Mouse (Mus musculus) kidney, adult 2 months (tissue): Measurements from ENCODE around the gene Ext2. TPM values are rescaled to one million over a fixed set of nuclear protein-coding genes. Genes with fewer than 3 reads are reported as not detected.

Experiments used
- DNase-seq: peaks from one replicate; pipeline ENCODE4 v3.0.0; 2021
- H3K27ac ChIP-seq: fragments of 200-500 bp; 2 replicates; pipeline ENCODE4 v1.5.1; 2012; ENCODE audit warnings: low read depth, low read length, control low read depth, inconsistent platforms; ENCODE audit not compliant: insufficient read depth
- H3K27me3 ChIP-seq: fragments of 200-500 bp; replicated peaks from 2 replicates; pipeline ENCODE4 v1.6.1; 2012; ENCODE audit warnings: mild to moderate bottlenecking, moderate library complexity, low read length, inconsistent platforms; ENCODE audit not compliant: control insufficient read depth, insufficient read depth
- H3K36me3 ChIP-seq: fragments of 200-500 bp; 2 replicates; pipeline ENCODE4 v1.6.1; 2012; ENCODE audit warnings: mild to moderate bottlenecking, moderate library complexity, low read length, inconsistent platforms; ENCODE audit not compliant: control insufficient read depth, insufficient read depth
- H3K4me1 ChIP-seq: fragments of 200-500 bp; 2 replicates; pipeline ENCODE4 v1.6.1; 2011; ENCODE audit warnings: low read length; ENCODE audit not compliant: control insufficient read depth, insufficient read depth
- H3K4me3 ChIP-seq: fragments of 200-500 bp; 2 replicates; pipeline ENCODE4 v1.5.1; 2011; ENCODE audit warnings: mild to moderate bottlenecking, low read depth, low read length, control low read depth; ENCODE audit not compliant: insufficient read depth
- CTCF ChIP-seq: fragments of 200-500 bp; conservative IDR thresholded peaks from 2 replicates; pipeline ENCODE4 v1.5.1; 2011; ENCODE audit warnings: low read depth, mild to moderate bottlenecking, control low read depth, low read length, moderate library complexity, mixed read lengths; ENCODE audit not compliant: insufficient read depth, insufficient read length
- POLR2A ChIP-seq: fragments of 200-500 bp; IDR thresholded peaks from one replicate; pipeline ENCODE4 v1.6.1; 2011; ENCODE audit warnings: low read depth, low read length, control low read depth
- WGBS: fragments of 180-500 bp; shearing (Covaris S2); methylation state at CpG from one replicate; pipeline ENCODE4 v1.1.7; 2018; 5-methylcytosine and 5-hydroxymethylcytosine counted together
- polyA plus RNA-seq: library from polyadenylated mRNA; depleted of rRNA; stranded (reverse); fragments of >200 nt; gene quantifications from 2 replicates; pipeline ENCODE4 v1.2.3, GENCODE M21; 2012

Gene Ext2
- polyA plus RNA-seq, 1 experiment = 46.5 TPM

GRCm38 (mm10) chr2:93647924-93648575 is 174.3 kb downstream of the Ext2 start:
- 8% methylated on average over 20 of the region's 20 CpGs for WGBS

DNA sequence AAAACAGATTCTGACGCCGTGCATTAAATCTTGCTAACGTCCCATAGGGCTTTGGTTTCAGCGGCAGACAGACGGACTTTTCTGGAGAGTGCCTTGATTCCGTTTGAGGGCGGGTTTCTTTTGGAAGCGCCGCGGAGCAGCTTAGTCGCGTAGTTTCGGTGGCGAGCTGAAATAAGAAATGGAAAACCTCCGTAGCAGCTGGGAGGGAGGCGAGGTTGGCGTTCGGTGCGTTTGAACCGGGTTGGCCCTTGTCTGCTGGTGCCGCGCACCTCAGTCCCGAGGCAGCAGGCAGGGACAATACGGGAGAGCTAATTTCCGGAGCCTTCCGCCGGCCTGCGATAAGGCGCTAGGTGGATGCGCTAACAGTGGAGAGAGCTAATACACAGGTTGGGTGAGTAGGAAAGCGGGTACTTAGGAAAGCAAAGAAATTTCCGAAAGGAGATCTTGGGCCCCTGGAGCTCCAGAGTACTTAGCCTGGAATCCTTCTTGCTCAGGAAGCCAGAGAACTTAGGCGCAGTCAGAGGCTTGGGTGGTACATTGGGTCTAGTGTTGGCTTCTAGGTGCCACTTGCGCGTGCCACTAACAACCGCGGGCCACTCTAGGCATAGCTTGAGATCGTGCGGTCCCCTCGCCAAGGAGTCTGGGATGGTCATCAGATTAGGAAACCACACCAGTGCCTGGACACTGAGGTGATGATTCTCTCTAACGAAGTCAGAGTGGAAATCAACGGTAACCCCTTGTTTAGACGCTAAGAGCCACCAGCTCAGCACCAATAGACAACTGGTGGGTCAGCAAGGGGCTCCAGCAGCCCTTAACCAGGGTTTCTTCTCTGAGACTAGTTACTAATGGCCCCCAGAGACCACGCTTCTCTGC is 175.1 kb downstream of the Ext2 start:
- no peak overlapping the region for H3K27ac ChIP-seq
- peak; percentile 18 for DNase-seq
- H3K36me3 ChIP-seq = no peaks in the 10 kb centered on the region
- no peak for TF ChIP-seq POLR2A
- no peak for TF ChIP-seq CTCF
- no peak overlapping the region for H3K4me3 ChIP-seq
- H3K4me1 ChIP-seq = no peaks in the 10 kb centered on the region
- WGBS = 5% methylated on average over 44 of the region's 44 CpGs
- peaks cover 7% of the 10 kb centered on the region for H3K27me3 ChIP-seq

More at GRCm38 (mm10) chr2:93647924-93648575, 174.3 kb downstream of the Ext2 start:
- TF ChIP-seq POLR2A (no peak), CTCF (no peak)
- H3K27ac ChIP-seq = no peak overlapping the region
- no peak for DNase-seq
- no peaks in the 10 kb centered on the region for H3K4me1 ChIP-seq
- H3K4me3 ChIP-seq = no peak overlapping the region
- no peaks in the 10 kb centered on the region for H3K36me3 ChIP-seq
- H3K27me3 ChIP-seq = peaks cover 5% of the 10 kb centered on the region

DNA sequence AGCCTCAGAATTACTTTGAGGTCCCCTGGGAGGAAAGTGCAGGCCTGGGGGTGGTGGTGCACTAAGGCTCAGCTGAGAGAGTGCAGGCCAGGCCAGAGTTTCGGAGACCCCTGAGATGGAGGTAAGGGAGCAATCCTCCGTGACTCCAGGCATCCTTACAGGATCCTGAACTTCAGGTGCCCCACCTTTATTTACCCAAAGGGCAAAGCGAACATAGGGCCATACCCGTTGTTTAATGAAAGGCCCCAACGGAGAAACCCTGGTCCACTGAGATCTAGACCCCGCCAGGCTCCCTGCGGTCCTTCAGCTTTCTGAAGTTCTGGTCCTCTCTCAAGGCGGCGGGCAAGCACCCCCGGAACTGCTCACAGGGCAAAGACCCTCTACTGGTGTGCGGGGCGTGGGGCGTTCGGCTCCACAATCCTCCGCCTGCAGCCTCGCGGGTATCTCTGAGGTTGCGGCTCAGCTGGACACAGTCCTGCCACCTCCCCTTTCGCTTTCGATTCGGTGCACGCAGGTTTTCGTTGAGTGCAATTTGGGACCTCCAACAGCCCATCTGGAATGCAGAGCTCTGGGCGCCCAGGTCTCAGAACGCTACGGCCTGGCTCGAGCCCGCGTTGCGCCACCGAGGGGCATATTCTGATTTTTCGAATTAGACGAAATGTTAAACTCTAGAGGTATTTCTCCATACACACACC is 176.6 kb downstream of the Ext2 start:
- 32% methylated on average over 33 of the region's 33 CpGs for WGBS
- Histone ChIP-seq H3K4me3 (no peak overlapping the region), H3K27me3 (peaks cover 7% of the 10 kb centered on the region)

GRCm38 (mm10) chr2:93645197-93645596 is 177.2 kb downstream of the Ext2 start:
- Histone ChIP-seq H3K4me3 (no peak overlapping the region), H3K27ac (no peak overlapping the region), H3K36me3 (no peaks in the 10 kb centered on the region), H3K4me1 (no peaks in the 10 kb centered on the region), H3K27me3 (peaks cover 7% of the 10 kb centered on the region)
- TF ChIP-seq POLR2A (no peak), CTCF (no peak)
- DNase-seq = no peak
- 81% methylated on average over 10 of the region's 10 CpGs for WGBS

More for the DNA sequence above, 176.6 kb downstream of the Ext2 start:
- H3K4me1 ChIP-seq = no peaks in the 10 kb centered on the region
- TF ChIP-seq POLR2A = no peak
- DNase-seq = peak; percentile 20
- H3K36me3 ChIP-seq = no peaks in the 10 kb centered on the region
- no peak overlapping the region for H3K27ac ChIP-seq

DNA sequence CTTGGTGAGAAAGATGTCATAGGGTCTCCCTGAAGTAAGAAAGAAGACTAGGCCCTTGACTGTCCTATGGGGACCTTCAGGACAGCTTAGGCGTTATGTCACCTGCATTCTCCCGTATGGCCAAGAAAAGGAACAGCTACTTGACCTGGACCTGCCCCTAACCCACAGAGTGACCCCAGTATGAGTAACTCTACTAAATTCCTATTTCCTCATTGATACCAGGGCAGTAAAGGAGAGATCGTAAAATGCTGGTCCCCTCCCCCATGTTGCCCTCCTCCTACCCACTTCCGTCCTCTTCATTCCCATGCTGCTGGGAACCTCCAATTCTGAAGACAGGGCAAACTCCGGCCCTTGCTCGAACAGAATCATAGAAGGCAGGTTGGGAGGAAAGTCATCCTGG is 177.6 kb downstream of the Ext2 start:
- no peaks in the 10 kb centered on the region for H3K36me3 ChIP-seq
- H3K27me3 ChIP-seq = peaks cover 7% of the 10 kb centered on the region
- no peak for TF ChIP-seq CTCF
- TF ChIP-seq POLR2A = no peak
- H3K4me3 ChIP-seq = no peak overlapping the region
- DNase-seq = no peak
- no peak overlapping the region for H3K27ac ChIP-seq
- WGBS = 87% methylated on average over 6 of the region's 6 CpGs
- H3K4me1 ChIP-seq = no peaks in the 10 kb centered on the region

DNA sequence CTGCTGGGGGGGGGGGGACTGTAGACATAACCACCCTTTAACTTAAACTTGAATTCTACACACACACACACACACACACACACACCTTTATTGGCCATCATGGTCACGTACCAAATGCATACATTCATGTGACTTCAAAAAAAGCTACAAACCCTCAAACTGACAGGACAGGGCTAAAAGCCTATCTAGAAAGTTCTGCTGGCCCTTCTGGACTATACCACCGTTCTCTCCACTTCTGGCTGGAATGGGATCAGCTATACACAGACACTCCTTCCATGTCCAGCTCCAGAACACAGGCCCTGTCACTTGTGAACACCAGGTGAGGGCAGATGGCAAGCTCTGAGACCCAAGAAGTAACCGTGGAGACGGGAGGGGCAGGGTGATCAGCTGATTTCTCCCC is 178.1 kb downstream of the Ext2 start:
- Histone ChIP-seq H3K27me3 (peaks cover 7% of the 10 kb centered on the region), H3K36me3 (no peaks in the 10 kb centered on the region), H3K27ac (no peak overlapping the region), H3K4me3 (no peak overlapping the region), H3K4me1 (no peaks in the 10 kb centered on the region)
- 85% methylated on average over 4 of the region's 4 CpGs for WGBS
- DNase-seq = no peak
- no peak for TF ChIP-seq CTCF
- TF ChIP-seq POLR2A = no peak

- Histone ChIP-seq H3K36me3 (no peaks in the 10 kb centered on the region), H3K27me3 (peaks cover 7% of the 10 kb centered on the region), H3K4me1 (no peaks in the 10 kb centered on the region), H3K4me3 (0 out of 2 replicates have a peak overlapping the region, but pooled peaks have one; percentile 10), H3K27ac (no peak overlapping the region)
- TF ChIP-seq CTCF (no peak), POLR2A (no peak)
- no peak for DNase-seq
- 8% methylated on average over 28 of the region's 28 CpGs for WGBS
Observed at GRCm38 (mm10) chr2:93643403-93643780, 179.0 kb downstream of the Ext2 start.
